ENCODE assay signal across 20 mouse cellular contexts in genomic region chr7:25392851-25393250, GRCm38 (mm10). TPM values are rescaled to one million over a fixed set of nuclear protein-coding genes. Genes with fewer than 3 reads are reported as not detected.
A peak's percentile ranks its signal among the peaks of the same experiment; 100 is the strongest.
DNase-seq lines count a peak whose midpoint lies in the region; ATAC-seq and TF ChIP-seq lines count a peak whose summit lies in the region.
"Had no signal": no experiment of that assay in that cellular context is flagged by ENCODE, and none has a peak within 500 bp of the region (broad histone marks: within the 10 kb centered on the region; RNA-seq: fewer than 3 reads in every experiment).

No protein-coding gene starts in this region.

- no peaks in the 10 kb centered on the region for H3K9me3 ChIP-seq in hindbrain, embryonic 14.5 days (ENCODE audit: control insufficient read depth, low read length)
- no peaks in the 10 kb centered on the region for H3K9me3 ChIP-seq in hindbrain, embryonic 16.5 days (ENCODE audit: control insufficient read depth, low read length)
- H3K9me3 ChIP-seq in neural tube, embryonic 12.5 days, result no peaks in the 10 kb centered on the region
- no peaks in the 10 kb centered on the region for H3K9me3 ChIP-seq in stomach, postnatal 0 days (ENCODE audit: control insufficient read depth, low read length)
- H3K9me3 ChIP-seq: intestine, embryonic 15.5 days; limb, embryonic 13.5 days had no signal

- no peak overlapping the region for H3K27ac ChIP-seq in hindbrain, embryonic 14.5 days
- H3K27ac ChIP-seq in hindbrain, embryonic 16.5 days (ENCODE audit: low read depth, low read length), result no peak overlapping the region
- H3K27ac ChIP-seq in neural tube, embryonic 12.5 days, result no peak overlapping the region
- no peak overlapping the region for H3K27ac ChIP-seq in stomach, postnatal 0 days (replicated peaks)
- H3K27ac ChIP-seq: intestine, embryonic 15.5 days; kidney, postnatal 0 days; limb, embryonic 13.5 days had no signal

- peak overlapping the region; percentile 59; the same call in 1 of the 2 replicates for H3K4me2 ChIP-seq in hindbrain, embryonic 14.5 days (replicated peaks)
- H3K4me2 ChIP-seq in hindbrain, embryonic 16.5 days (ENCODE audit: low read length), result no peak overlapping the region
- H3K4me2 ChIP-seq in neural tube, embryonic 12.5 days (replicated peaks), result peak overlapping the region; percentile 68; the same call in 1 of the 2 replicates
- 0 out of 2 replicates have a peak overlapping the region, but pooled peaks have one; percentile 14 for H3K4me2 ChIP-seq in stomach, postnatal 0 days (replicated peaks; ENCODE audit: low read depth)
- H3K4me2 ChIP-seq: intestine, embryonic 15.5 days had no signal

- peak; percentile 23 for DNase-seq in cerebellum, adult 9-11 months
- no peak for DNase-seq in cerebellum, postnatal 14 days
- no peak for DNase-seq in hindbrain, embryonic 14.5 days (ENCODE audit: low spot score)
- DNase-seq in neural tube, embryonic 10.5 days (ENCODE audit: extremely low spot score, low spot score), result no peak
- no peak for DNase-seq in stomach, postnatal 0 days (ENCODE audit: low spot score)
- DNase-seq: heart, postnatal 4 days; lung, postnatal 10 days had no signal

- 40% methylated on average over 7 of the region's 7 CpGs for WGBS in hindbrain, embryonic 14.5 days
- 40% methylated on average over 7 of the region's 7 CpGs for WGBS in hindbrain, embryonic 16.5 days
- WGBS in neural tube, embryonic 12.5 days, result 49% methylated on average over 7 of the region's 7 CpGs
- 68% methylated on average over 7 of the region's 7 CpGs for WGBS in stomach, postnatal 0 days

- TF ChIP-seq EP300 in stomach, postnatal 0 days (optimal IDR thresholded peaks at IDR 0.05), result no peak

- peaks cover 6% of the 10 kb centered on the region for H3K36me3 ChIP-seq in hindbrain, embryonic 14.5 days (replicated peaks; ENCODE audit: control insufficient read depth, insufficient read depth)
- peaks cover 3% of the 10 kb centered on the region for H3K36me3 ChIP-seq in hindbrain, embryonic 16.5 days (ENCODE audit: control insufficient read depth, insufficient read depth, low read length)
- H3K36me3 ChIP-seq in neural tube, embryonic 12.5 days, result peaks cover 7% of the 10 kb centered on the region
- H3K36me3 ChIP-seq in stomach, postnatal 0 days (ENCODE audit: control insufficient read depth, insufficient read depth, low read length), result no peaks in the 10 kb centered on the region
- H3K36me3 ChIP-seq: intestine, embryonic 15.5 days had no signal

- TF ChIP-seq CTCF in stomach, postnatal 0 days (IDR thresholded peaks at IDR 0.05; ENCODE audit: low read depth), result no peak

- no peak overlapping the region for H3K4me3 ChIP-seq in hindbrain, embryonic 14.5 days (replicated peaks; ENCODE audit: low read length)
- no peak overlapping the region for H3K4me3 ChIP-seq in hindbrain, embryonic 16.5 days (ENCODE audit: low read length)
- H3K4me3 ChIP-seq in neural tube, embryonic 12.5 days, result no peak overlapping the region
- no peak overlapping the region for H3K4me3 ChIP-seq in stomach, postnatal 0 days (ENCODE audit: low read depth, low read length)
- H3K4me3 ChIP-seq: intestine, embryonic 15.5 days; limb, embryonic 13.5 days had no signal

- H3K9ac ChIP-seq in hindbrain, embryonic 14.5 days, result no peak overlapping the region
- H3K9ac ChIP-seq in hindbrain, embryonic 16.5 days (ENCODE audit: low read depth, low read length), result no peak overlapping the region
- H3K9ac ChIP-seq in neural tube, embryonic 12.5 days, result no peak overlapping the region
- H3K9ac ChIP-seq in stomach, postnatal 0 days (ENCODE audit: low read length), result no peak overlapping the region
- H3K9ac ChIP-seq: intestine, embryonic 15.5 days; limb, embryonic 13.5 days had no signal

- ATAC-seq in hindbrain, embryonic 14.5 days (ENCODE audit: low FRiP score), result no peak
- no peak for ATAC-seq in hindbrain, embryonic 16.5 days
- ATAC-seq in neural tube, embryonic 12.5 days (ENCODE audit: low FRiP score, low read depth), result no peak
- ATAC-seq in stomach, postnatal 0 days (ENCODE audit: low FRiP score, low TSS enrichment), result no peak
- ATAC-seq in megakaryocyte progenitor cell, adult 5-6 weeks (replicated peaks; ENCODE audit: poor library complexity), result no peak
- ATAC-seq: intestine, embryonic 15.5 days had no signal

- peaks cover 27% of the 10 kb centered on the region for H3K4me1 ChIP-seq in hindbrain, embryonic 14.5 days (replicated peaks; ENCODE audit: control insufficient read depth, insufficient read depth, low read length)
- H3K4me1 ChIP-seq in hindbrain, embryonic 16.5 days (ENCODE audit: control insufficient read depth, insufficient read depth, low read depth, low read length), result peaks cover 36% of the 10 kb centered on the region
- H3K4me1 ChIP-seq in neural tube, embryonic 12.5 days, result peaks cover 26% of the 10 kb centered on the region
- H3K4me1 ChIP-seq in stomach, postnatal 0 days (replicated peaks; ENCODE audit: control insufficient read depth, insufficient read depth), result peaks cover 12% of the 10 kb centered on the region

- no peaks in the 10 kb centered on the region for H3K27me3 ChIP-seq in hindbrain, embryonic 14.5 days (ENCODE audit: control insufficient read depth, insufficient read depth, low read length)
- H3K27me3 ChIP-seq in hindbrain, embryonic 16.5 days (replicated peaks; ENCODE audit: control insufficient read depth, insufficient read depth, low read length), result no peaks in the 10 kb centered on the region
- no peaks in the 10 kb centered on the region for H3K27me3 ChIP-seq in neural tube, embryonic 12.5 days (replicated peaks)
- H3K27me3 ChIP-seq in stomach, postnatal 0 days (ENCODE audit: control insufficient read depth, insufficient read depth, low read length), result no peaks in the 10 kb centered on the region
- H3K27me3 ChIP-seq: intestine, embryonic 15.5 days; limb, embryonic 13.5 days had no signal

RNA-seq across cellular contexts. Expression of gene Lipe, which starts 5.7 kb away (rescaled TPM):
- polyA plus RNA-seq in hindbrain, embryonic 14.5 days (2014; fragmentation: Nextera tagmentation; extraction: Ambion mirVana), result 4.6 and 5.7 TPM in 2 replicates
- polyA plus RNA-seq in hindbrain, embryonic 16.5 days (2015; fragmentation: Nextera tagmentation; extraction: Ambion mirVana), result 12.4 TPM in 2 replicates
- 10.7 and 11.6 TPM in 2 replicates for polyA plus RNA-seq in neural tube, embryonic 12.5 days (2016; fragmentation: Nextera tagmentation; extraction: Ambion mirVana)
- 10.3 and 12.5 TPM in 2 replicates for polyA plus RNA-seq in stomach, postnatal 0 days (2015; fragmentation: Nextera tagmentation; extraction: Ambion mirVana)
- total RNA-seq in megakaryocyte progenitor cell, adult 5-6 weeks (2015), result 8.3 and 9.8 TPM in 2 replicates
- total RNA-seq in megakaryocyte progenitor cell, adult 5-6 weeks (2017), result 7.2 and 7.4 TPM in 2 replicates

RNA-seq across cellular contexts. Expression of gene Cxcl17, which starts 19.8 kb away (rescaled TPM):
- 0.67 and 0.80 TPM in 2 replicates for polyA plus RNA-seq in hindbrain, embryonic 14.5 days (2014; fragmentation: Nextera tagmentation; extraction: Ambion mirVana)
- 0.65 and 1.1 TPM in 2 replicates for polyA plus RNA-seq in hindbrain, embryonic 16.5 days (2015; fragmentation: Nextera tagmentation; extraction: Ambion mirVana)
- polyA plus RNA-seq in neural tube, embryonic 12.5 days (2016; fragmentation: Nextera tagmentation; extraction: Ambion mirVana), result 0.37 and 0.53 TPM in 2 replicates
- 6.8 and 8.8 TPM in 2 replicates for polyA plus RNA-seq in stomach, postnatal 0 days (2015; fragmentation: Nextera tagmentation; extraction: Ambion mirVana)
- not detected in 2 replicates for total RNA-seq in megakaryocyte progenitor cell, adult 5-6 weeks (2015)
- not detected in 2 replicates for total RNA-seq in megakaryocyte progenitor cell, adult 5-6 weeks (2017)
- total RNA-seq: adrenal gland, postnatal 14 days; gastrocnemius, postnatal 4 days; heart, postnatal 4 days; layer of hippocampus, adult 8-10 months; megakaryocyte-erythroid progenitor cell, adult 5-6 weeks had no signal
- polyA plus RNA-seq: intestine, embryonic 15.5 days; spleen, adult 2 months had no signal

RNA-seq across cellular contexts. Expression of gene Cnfn, which starts 23.3 kb away (rescaled TPM):
- polyA plus RNA-seq in hindbrain, embryonic 14.5 days (2014; fragmentation: Nextera tagmentation; extraction: Ambion mirVana), result not detected in 2 replicates
- 0.54 and 0.90 TPM in 2 replicates for polyA plus RNA-seq in hindbrain, embryonic 16.5 days (2015; fragmentation: Nextera tagmentation; extraction: Ambion mirVana)
- not detected in 2 replicates for polyA plus RNA-seq in neural tube, embryonic 12.5 days (2016; fragmentation: Nextera tagmentation; extraction: Ambion mirVana)
- 4,615 and 4,883 TPM in 2 replicates for polyA plus RNA-seq in stomach, postnatal 0 days (2015; fragmentation: Nextera tagmentation; extraction: Ambion mirVana)
- not detected in 2 replicates for total RNA-seq in megakaryocyte progenitor cell, adult 5-6 weeks (2015)
- not detected in 2 replicates for total RNA-seq in megakaryocyte progenitor cell, adult 5-6 weeks (2017)
- total RNA-seq: adrenal gland, postnatal 14 days; gastrocnemius, postnatal 4 days; heart, postnatal 4 days; megakaryocyte-erythroid progenitor cell, adult 5-6 weeks had no signal
- polyA plus RNA-seq: heart, embryonic 14.5 days; kidney, postnatal 0 days; liver, embryonic 16.5 days; spleen, adult 2 months had no signal

Comparison
In these comparisons a context has a peak if more than half of its experiments do, and no peak if none do; other contexts are left out.
1. RNA of gene Cnfn, which starts 23.3 kb away (polyA plus RNA-seq): 4,615 to 4,883 TPM in stomach, postnatal 0 days; 0.54 to 0.90 TPM in hindbrain, embryonic 16.5 days, not detected in hindbrain, embryonic 14.5 days and not detected in neural tube, embryonic 12.5 days; every median in the first group is over 1,000 times any median in the second.